Mouse (Mus musculus) bone marrow, adult 2 months (tissue): Measurements from ENCODE around the gene H2afy.

Source experiments
- CTCF ChIP-seq: fragments of 200-500 bp; IDR thresholded peaks from 2 replicates; pipeline ENCODE4 v1.5.1; 2011; ENCODE audit warnings: low read length, control low read depth; ENCODE audit not compliant: control insufficient read depth, insufficient read depth
- POLR2A ChIP-seq: fragments of 200-500 bp; IDR thresholded peaks from 2 replicates; pipeline ENCODE4 v1.6.1; 2011; ENCODE audit warnings: low read depth, mild to moderate bottlenecking, control low read depth, low read length, borderline replicate concordance; ENCODE audit not compliant: control insufficient read depth

DNA sequence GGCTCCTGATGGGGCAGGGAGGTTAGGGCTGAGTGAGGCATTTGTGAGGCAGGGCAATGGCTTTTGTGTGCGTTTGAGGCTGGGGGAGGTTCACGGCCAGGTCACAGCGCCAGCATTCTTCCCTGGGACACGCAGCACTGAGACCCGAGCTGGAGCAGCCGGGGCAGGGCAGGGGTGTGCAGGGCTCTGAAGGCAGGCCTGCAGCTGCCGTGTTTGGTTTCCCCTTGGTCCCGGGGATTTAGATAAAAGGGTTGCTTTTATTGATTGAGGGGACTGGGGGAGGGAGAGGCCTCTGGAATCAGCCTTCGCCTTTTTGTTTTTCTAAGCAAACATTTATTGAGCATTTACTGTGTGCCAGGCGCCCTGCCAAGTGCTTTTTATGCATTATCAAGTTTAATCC is 83.4 kb downstream of the H2afy start:
- no peak for TF ChIP-seq CTCF
- no peak for TF ChIP-seq POLR2A
